Mouse (Mus musculus): ENCODE data around the gene Rab36.

Rab36 gene

GRCm38 (mm10) chr10:75068624-75069328, 31.9 kb downstream of the Rab36 start:
- DNase-seq (ENCODE audit: low read depth, low spot score), result no peak

DNA sequence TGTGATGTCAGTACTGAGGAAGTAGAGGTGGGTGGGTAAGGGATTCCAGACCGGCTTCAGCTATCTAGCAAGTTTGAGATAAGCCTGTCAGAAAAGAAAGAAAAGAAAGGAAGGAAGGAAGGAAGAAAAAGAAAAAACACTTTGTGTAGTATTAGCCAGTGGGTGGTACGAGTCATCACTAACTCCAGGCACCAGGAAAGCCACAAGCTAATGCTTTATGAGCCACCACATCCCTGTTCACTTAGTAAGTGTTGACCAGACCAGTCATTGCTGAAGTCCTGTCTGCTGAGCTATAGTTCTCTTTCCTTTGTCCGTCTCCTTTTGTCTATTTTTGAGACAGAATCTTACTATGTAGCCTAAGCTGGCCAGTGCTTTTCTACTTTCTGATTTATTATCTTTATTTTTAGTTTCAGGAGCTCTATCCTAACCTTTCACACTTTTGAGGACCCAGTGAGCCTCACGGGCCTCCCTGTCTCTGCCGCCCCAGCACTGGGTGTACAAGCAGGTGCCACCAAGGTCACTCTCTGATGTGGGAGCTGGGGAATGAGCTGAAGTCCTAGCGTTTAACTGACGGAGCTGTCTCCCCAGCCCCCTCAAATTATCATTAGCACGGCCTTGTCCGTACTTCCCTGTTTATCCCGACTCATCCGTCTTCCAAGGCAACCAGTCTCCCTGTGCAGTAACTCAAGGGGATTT, 33.6 kb downstream of the Rab36 start:
- no peak for DNase-seq (ENCODE audit: low read depth, low spot score)

- DNase-seq (ENCODE audit: low read depth, low spot score), result no peak
These were observed 38.8 kb downstream of the Rab36 start for GRCm38 (mm10) chr10:75075665-75076064.

DNA sequence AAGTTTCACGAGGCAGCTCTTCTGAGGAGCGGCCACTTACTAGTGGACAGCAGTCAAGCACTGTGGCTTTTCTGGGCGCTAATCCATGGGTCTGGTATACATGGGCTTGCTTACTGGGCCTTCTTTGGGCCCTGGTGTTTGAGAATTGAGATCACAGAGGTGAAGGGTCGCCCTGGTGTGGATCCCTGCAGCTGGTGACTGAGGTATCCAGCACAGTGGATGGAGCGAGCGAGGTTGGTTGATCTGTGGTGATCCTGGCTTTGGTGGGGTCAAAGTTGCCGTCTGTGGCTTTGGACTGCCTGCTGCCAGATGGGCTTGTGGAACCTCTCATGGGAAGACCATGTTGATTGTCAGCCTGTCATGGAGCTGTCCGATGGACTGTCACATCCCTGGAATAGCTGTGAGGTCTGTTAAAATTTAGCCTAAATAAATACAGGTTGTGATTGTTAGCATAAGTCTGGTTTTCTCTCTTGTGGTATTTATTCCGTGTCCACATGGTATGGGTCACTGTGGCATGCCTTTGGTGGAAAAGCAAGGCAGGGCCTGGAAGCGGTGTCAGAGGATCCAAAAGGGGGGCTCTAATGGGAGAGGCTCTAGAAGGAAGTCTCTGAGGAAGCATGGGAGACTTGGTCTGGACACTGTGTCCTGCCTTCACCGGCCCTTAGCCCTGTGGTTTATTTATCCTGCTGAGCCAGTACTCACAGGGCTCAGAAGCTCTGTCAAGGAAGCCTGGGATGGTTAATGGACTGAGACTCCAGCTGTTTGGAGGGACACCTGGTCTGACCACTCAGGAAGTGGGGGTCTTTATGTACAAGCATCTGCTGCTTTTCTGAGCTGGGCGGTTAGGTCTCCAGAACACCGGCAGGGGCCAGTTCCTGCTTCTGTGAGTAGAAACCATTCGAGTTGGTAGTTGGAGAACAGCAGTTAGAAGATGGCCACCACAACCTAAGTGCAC, 41.6 kb downstream of the Rab36 start:
- no peak for DNase-seq (ENCODE audit: low read depth, low spot score)

DNA sequence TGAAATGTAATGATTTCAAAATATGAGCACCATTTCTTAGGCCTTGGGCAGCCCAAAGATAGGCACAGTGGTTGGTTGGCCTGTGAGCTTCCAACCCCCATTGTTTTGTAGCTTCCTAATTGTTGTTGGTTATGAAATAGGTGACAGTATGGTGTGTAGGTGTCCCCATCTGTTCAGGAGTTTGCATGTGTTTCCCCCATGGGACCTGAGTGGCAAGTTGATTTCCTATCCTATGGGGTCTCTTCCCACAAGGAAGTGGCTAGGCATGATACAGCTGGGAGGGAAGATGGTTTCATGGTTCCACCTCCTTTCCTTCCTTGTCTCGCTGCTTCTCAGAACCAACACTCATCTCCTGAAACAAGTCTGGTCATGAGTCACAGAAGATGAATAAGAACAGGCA, 48.5 kb downstream of the Rab36 start:
- DNase-seq (ENCODE audit: low read depth, low spot score), result no peak

GRCm38 (mm10) chr10:75088471-75088870, 51.6 kb downstream of the Rab36 start:
- no peak for DNase-seq (ENCODE audit: low read depth, low spot score)

DNA sequence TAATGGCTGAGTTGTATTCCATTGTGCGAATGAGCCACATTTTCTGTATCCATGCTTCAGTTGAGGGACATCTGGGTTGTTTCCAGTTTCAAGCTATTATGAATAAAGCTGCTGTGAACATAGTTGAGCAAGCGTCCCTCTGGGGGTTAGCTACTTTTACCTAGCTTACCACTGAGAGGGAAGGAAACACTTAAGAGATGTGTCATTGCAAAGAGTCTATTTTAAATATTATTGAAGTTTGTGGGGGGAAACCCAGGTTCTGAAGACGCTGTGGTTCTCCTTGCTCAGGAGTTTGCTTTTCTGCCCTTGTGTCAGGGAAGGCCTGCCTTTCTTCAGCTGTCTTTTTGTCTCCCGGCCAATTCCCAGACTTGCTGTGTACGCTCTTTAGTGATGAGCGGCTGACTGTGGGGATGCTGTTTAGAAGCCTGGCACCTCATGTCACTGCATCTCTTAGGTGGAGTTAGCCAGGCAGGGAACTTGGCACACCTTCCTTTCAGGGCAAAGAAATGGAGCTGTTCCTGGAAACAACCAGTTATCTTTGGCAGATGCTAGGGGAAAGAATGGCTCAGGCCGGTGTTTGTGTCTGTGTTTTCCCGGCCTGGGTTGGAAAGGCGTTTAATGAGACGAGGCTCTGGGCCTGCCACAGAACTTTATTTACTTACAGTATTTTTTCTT, 54.8 kb downstream of the Rab36 start:
- no peak for DNase-seq (ENCODE audit: low read depth, low spot score)

DNA sequence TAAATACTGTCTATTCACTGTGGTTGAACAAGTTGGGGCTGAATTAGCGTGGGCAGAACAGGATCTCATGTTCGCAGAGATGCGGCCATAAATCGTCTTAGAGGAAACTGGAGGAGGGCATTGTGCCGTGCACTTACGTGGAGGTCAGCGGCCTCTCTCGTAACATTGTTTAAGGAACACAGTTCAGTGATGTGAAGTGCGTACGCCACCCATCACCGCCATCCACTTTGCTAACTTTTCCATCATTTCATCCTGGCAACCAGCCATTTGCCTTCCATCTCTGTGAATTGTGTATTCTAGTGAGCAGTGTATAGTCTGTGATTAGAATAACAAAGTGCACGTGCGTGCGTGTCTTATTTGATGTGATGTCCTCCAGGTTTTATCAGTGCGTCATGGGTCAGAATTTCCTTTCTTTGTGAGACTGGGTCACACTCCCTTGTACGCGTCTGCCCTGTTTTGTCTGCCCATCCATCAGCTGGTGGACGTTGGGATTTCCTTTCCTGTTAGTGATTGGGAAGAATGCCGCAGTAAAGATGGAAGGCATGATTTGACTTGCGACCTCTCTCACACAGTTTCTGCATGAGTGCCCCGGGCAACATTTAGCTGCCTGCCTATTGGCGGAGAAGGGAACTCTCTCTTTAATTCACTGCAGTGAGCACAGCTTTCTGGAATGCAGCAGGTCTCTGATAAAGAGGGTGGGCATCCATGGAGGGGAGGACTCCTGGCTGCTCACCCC, 56.6 kb downstream of the Rab36 start:
- DNase-seq (ENCODE audit: low read depth, low spot score), result no peak

DNA sequence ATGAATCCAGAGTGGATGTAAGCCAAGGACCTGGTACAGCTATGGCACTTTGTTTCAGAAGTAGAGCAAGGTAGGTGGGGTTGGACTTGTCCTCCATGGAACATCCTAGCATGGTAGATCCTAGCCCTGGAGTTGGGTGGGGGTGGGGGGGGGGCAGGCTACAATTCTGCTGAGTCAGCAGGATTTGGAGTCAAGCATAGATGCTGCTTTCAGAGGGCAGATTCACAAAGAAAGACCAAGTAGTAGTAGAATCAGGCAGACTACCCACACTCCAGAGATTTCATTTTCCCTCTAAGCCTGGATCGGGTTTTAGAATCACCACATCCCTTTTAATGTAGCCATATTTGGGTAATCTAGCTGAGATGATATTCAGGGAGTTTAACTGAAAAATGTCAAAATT, 57.5 kb downstream of the Rab36 start:
- no peak for DNase-seq (ENCODE audit: low read depth, low spot score)

GRCm38 (mm10) chr10:75095216-75095615, 58.4 kb downstream of the Rab36 start:
- no peak for DNase-seq (ENCODE audit: low read depth, low spot score)

- no peak for DNase-seq (ENCODE audit: low read depth, low spot score)
These were observed 61.8 kb downstream of the Rab36 start for GRCm38 (mm10) chr10:75098446-75099183.

DNA sequence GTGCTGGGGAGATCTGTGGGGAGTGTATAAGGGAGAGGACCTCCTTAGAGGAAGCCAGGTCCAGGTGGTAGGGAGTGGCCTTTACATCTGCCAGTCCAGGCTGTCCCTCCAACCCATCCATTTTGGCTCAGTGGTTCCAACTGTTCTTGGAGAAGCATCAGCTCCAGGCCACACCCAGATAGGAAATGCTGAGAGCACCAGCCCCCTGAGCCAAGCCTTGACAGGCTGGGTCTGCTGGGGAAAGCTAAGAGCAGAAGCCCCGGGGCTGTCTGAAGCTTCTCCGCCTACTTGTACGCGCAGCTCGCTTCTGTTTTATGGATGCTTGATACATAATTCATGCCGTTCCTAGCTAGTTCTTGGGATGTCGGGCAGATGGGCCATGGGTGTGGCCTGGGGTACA, 63.4 kb downstream of the Rab36 start:
- DNase-seq (ENCODE audit: low read depth, low spot score), result no peak

GRCm38 (mm10) chr10:75103502-75103901, 66.6 kb downstream of the Rab36 start:
- no peak for DNase-seq (ENCODE audit: low read depth, low spot score)
